Mouse (Mus musculus) lung, adult 2 months (tissue): ENCODE results near the gene Tlr13.

Experiments
- CTCF ChIP-seq: fragments of 200-500 bp; IDR thresholded peaks from 2 replicates; pipeline ENCODE4 v1.5.1; 2011; ENCODE audit warnings: mild to moderate bottlenecking, low read length, control low read depth; ENCODE audit not compliant: insufficient read depth
- POLR2A ChIP-seq: fragments of 200-500 bp; IDR thresholded peaks from 2 replicates; pipeline ENCODE4 v1.6.1; 2011; ENCODE audit warnings: low read depth, mild to moderate bottlenecking, control low read depth, low read length, borderline replicate concordance; ENCODE audit errors: extremely low read depth

- TF ChIP-seq POLR2A = no peak
- no peak for TF ChIP-seq CTCF
Observed at GRCm38 (mm10) chrX:106154180-106154586, 11.2 kb downstream of the Tlr13 start.
